Mouse (Mus musculus) kidney, postnatal 36 days (tissue): ENCODE measurements around the gene Spta1.

Experiments
- DNase-seq, 2 experiments: peaks; one replicate each; pipeline ENCODE4 v3.0.0; 2021 to 2022; ENCODE audit warnings: mixed read lengths in 2 of 2

The Spta1 gene

DNA sequence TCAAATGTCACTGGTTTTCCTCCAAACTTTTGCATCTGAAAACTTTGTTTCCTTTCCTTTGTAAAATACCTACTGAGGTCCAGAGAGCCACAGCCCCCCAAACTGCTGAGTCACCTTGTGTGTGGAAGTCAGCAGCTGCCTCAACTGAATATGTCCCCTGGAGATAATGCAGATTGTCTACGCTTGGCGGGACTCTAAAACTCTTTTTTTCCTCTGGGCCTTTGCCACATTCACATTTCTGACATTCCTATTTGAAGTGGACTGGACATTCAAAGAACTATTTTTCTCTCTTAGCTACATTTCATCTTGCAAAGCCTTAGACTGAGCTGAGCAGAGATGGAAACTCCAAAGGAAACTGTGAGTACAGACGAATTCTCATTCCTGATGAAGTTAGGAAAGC lies at the start of gene Spta1:
Spta1 (plus strand) TSS at position 172 of the 400 bp plus-strand sequence.
- no peak for DNase-seq

DNA sequence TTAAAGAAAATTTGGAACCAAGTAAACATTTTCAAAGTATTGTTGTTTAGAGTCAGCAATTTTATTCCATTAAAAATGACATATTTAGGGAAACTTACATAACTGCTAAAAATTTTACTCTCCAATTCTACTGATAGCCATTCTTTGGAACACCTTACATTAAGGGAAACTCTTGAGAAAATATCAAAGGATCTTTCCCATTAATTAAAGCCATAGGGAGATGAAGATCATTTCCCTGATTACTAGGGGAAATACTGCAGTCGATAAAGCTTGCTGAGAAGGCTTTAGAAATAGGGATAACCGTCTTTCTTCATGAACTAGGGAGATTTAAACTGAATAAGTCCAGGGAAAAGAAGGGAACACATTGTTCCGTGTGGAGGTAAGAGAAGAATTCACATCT lies 41.4 kb upstream of the Spta1 start, which contains the start of gene Olfr424:
Olfr424 (plus strand) TSS at position 301 of the 400 bp plus-strand sequence.
- no peak for DNase-seq

DNA sequence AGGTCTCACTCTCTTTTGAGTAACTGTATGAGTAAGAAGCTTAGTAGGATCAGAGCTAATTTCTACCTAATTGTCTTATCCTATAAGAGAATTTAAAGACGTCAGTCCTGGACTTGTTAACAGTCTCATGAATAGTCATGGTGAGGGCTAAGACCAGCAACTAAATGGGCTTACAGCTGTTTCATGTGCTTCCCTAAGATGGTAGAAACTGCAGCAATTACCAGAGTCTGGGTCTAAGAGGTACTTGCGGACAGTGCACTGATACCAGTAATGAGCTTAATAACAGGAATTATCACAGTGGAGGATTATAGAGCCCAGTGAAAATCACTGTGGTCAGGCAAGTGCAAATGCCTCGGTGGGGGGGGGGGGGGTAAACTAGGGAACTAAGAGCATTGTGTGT lies 40.6 kb upstream of the Spta1 start:
- no peak for DNase-seq

DNA sequence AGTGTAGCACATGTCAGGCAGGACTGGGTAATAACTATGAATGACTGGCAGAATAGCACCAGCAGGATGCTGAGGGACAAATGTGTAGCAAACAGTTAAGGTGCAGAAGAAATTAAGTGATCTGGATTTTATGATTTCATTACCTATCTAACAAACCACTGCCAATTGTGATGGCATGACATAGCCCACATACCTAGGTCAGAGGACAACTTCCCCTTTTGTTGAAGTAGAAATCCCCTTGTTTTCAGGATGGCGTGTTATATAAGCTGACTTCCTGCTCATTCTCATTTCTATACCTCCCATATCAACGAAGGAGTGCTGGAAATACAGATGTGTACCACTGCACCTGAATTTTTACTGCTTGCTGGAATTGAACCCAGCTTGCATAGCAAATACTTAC lies 31.2 kb upstream of the Spta1 start:
- DNase-seq, result no peak

DNA sequence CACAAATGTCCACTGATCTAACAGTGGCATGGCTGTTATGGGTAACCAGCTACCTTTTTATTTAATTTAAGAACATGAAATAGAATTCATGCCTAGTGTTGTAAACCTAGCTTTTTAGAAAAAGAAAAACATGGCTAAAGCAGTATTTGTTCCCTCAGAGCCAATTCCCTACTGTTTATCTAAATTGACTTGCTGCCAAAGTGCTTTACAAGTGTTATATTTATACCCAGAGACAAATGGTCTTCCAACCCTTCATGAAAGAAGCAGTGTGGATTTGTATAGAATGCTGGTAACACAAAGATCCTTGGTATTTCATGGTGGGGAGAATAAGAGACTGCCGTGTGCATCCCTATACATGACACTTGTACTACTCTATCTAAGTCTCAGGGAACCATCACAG lies 25.9 kb upstream of the Spta1 start:
- DNase-seq, result no peak

DNA sequence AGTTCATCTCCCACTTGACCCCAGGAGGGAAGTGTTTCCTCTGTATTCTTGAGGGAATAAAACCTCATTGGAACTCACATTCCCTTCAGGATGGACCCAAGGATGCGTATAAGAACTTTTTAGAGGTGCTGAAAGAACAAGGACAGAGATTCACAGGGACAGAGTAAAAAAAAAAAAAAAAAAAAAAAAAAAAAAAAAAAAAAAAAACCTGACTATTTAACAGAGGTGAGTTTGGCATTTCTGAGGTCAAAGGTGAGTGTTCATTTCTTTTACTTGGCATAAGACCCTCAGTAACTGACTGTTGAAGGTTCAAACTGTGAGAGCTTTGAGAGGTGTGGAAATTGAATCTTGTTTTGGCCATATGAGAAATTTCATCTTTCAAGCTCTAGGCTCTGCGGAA lies 23.3 kb upstream of the Spta1 start:
- no peak for DNase-seq

DNA sequence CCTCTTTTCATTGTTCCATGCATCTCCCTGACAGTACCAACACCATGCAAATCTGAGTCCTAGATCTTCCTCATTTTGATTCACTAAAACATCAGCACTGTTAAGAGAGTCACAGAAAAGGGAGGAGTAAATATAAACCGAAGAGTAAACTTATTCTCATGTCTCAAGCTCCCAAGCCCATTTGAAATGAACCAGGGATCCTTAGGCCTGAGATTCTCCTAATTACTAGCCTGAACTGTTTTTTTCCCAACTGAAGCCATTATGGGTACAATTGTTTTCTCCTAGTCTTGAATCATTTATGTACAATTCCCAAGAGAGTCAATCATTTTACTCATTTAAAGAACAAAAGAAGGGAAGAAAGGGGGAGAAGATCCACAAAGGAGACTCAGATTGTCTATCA lies 17.2 kb upstream of the Spta1 start, which contains the start of gene Olfr420:
Olfr420 (plus strand) TSS at position 301 of the 400 bp plus-strand sequence.
- no peak for DNase-seq

DNA sequence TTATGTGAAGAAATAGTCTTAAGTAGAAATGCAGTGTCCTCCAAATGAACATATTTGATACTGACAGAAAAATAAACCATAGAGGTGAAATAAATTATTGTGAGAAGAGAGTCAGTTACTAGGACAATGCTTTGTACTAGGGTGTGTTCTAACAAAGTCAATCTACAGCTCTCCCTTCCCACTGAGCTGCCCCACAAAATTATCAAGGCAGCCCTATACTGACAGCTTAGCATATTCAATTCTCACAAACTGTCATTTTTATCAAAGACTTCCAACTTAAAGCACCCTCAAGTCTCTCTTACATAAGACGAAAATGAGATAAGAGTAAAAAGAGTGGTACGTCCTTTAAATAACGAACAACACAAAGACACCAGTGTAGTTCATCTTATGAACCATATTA lies 15.0 kb upstream of the Spta1 start:
- DNase-seq, result no peak

DNA sequence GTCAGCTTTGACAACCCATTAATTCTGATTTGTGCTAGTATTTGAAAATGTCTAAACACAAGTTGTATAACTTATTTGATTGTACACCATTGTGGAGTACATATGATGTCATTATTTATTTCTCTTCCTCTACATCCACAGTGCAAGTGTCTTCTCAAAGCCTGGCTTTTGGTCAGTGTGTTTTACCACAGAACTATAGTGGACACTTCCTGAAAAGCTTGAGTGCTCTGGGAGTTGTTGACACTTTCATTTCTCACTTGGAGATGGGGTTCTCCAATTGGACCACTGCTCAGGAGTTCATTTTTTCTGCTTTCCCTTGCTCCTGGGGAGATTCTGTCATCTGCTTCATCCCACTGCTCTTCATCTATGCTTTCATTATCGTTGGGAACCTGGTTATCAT lies 14.1 kb upstream of the Spta1 start:
- DNase-seq, result no peak

DNA sequence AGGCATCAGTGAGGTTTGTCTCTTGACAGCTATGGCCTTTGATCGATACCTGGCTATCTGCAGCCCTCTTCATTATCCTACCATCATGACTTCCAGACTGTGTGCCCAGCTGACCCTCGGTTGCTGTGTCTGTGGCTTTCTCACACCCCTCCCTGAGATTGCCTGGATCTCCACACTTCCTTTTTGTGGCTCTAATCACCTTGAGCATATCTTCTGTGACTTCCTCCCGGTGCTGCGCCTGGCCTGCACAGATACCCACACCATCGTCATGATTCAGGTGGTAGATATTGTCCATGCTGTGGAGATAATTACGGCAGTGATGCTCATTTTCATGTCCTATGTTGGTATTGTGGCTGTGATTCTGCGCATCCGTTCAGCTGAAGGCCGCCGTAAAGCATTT lies 13.5 kb upstream of the Spta1 start:
- DNase-seq, result no peak

DNA sequence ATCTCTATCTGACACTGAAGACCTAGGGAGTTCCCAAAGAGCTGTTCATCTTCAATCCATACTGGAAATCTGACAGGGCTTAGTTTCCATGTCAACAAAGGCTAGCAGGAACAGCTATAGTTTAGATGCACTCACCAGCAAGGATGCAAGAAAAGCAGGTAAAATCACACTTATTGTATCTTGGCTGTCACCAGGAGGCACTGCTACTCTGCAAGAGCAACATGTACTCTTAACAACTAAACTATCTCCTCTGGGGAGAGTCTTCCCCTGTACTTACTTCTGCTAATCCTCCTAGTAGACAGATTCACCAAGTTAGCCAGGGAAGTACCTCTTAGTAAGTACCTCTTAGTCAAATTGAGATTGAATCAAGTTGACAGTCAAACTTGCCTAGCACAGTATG lies 3.6 kb upstream of the Spta1 start:
- peak in 1 of 2 experiments; percentile 2 for DNase-seq

DNA sequence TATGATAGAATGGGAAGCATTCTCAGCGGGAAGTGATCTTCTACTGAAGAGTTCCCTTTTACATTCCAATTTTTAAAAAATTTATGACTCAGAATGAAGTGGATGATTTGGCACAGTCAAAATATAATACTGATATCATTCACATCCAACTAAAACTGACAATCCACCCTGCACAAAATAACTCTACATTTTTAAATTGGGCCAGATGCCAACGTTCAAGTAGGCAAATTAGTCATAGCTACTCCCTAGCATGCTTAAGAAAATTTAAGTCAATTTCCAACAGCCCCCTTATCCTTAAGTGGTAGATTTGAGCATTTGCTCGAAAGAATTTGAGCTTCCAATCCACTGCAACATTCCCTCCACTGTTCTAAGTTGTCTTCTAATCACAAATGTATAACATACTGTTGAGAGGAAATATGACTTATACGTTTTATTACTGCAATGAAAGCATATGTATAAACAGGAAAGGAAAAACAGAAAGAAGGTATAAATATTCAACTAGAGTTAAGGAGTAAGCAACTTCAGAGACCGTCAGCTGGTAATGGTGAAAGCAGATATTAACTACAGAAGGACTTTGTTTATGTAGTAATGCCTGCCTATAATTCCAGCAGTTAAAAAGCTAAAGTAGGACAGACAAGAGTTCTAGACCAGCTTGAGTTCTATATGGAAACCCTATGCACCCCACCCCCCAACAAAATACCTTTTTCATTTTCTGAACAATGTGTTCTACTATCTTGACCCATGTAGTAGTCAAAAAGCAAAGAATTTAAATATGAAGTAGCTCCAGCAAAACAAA lies 1.7 kb upstream of the Spta1 start:
- no peak for DNase-seq

DNA sequence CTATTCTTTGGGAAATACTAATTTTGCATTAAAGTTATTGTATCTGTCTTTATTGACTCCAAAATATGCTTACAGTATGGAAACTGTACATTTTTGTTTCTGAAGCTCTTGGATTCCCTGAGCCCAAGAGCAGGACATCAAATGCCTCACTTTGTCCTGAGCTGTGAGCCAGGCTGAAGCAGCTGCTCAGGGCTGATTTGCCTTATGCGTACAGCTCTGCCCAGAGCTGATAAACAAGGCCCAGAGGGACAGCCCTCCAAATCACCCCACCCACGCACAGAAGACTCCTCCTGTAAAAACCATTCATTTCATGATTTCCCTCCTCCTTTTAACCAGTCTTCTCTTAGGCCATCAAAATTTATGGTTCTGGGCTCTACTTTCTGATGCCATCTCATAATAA lies 1.0 kb upstream of the Spta1 start:
- no peak for DNase-seq

DNA sequence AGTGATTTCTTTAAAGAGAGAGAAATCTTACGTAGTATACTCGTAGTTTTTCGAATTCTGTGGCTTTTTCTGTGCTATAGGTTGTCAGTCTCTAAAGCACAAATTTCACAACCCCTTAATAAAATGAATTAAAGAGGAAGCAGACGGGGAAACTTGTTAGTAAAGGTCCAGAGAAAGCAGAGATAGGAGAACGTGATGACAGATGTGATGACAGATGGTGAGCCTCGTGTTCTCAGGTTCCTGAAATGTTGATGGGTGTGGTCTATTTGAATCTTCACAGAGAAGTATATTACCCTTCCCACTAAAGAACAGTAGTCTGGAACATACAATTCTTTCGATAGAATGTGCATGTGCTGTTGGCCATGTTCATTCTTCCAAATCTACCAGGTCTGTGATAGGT lies 32.1 kb downstream of the Spta1 start:
- DNase-seq, result no peak

DNA sequence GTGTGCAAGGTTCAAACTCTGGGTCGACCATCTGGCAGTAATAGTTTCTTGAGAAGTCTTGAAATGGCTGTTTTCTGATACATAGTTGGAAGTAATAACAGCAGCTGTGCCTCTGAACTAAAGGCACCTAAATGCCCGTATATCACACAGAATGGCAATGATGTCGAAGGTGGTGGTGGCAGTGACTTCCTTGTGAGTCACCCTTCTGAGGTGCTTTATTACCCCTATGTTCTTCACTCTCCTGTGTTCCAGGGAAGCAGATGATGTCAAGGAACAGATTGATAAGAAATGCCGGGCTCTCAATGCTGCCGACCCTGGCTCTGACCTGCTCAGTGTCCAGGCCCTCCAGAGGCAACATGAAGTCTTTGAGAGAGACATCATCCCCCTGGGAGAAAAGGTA lies 39.7 kb downstream of the Spta1 start:
- DNase-seq, result no peak

DNA sequence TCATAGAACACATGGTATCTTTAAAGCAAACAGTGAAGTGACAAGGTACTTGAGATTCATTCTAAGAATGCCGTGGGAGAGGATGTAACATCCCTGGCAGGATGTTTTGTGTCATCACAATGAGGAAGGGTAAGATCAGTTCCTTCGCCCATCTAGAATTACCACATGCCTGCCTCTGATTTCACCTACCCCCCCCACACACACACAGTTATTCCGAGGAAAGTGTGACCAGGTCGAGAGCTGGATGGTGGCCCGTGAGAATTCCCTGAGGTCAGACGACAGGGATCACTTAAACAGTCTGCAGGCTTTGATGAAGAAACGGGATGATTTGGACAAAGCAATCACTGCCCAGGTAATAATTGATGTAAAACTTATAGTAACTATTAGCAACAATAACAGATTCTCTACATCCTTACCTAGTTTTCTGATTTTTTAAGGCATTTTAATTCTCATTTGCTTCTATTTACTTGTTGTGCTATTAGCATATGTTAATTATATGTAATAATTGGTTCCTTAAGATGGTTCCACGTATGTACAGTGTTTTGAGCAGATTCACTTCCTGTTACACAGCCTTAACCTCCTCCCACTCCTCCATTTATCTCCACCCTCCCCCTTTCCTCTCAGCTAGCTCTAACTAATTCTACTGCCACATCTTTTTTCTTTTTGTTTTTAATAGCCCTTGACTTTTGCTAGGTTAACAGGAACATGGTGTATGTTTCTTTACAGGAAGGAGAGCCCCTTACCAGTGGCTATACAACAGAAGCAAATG lies 42.9 kb downstream of the Spta1 start:
- DNase-seq, result no peak

DNA sequence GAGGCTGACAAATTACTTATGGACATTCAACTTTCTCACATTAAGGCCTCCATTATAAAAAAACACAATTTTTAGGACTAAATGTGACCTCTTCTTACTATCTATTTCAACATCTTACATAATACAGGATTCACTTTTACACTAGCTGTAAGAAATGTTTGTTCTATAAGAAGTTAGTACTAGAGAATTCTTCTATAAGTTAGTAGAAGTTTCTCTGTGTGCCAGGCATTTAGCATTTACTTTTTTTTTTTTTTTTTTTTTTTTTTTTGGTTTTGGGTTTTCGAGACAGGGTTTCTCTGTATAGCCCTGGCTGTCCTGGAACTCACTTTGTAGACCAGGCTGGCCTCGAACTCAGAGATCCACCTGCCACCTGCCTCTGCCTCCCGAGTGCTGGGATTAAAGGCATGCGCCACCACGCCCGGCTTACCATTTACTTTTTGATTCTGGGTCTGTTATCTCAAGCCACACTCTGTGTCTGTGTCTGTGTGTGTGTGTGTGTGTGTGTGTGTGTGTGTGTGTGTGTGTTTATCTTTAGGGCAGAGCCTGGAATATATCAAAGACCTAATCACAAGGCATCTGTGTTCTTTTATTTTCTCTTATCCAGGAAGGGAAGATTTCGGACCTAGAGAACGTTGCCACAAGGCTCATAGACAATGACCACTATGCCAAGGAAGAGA lies 44.1 kb downstream of the Spta1 start:
- DNase-seq, result no peak

DNA sequence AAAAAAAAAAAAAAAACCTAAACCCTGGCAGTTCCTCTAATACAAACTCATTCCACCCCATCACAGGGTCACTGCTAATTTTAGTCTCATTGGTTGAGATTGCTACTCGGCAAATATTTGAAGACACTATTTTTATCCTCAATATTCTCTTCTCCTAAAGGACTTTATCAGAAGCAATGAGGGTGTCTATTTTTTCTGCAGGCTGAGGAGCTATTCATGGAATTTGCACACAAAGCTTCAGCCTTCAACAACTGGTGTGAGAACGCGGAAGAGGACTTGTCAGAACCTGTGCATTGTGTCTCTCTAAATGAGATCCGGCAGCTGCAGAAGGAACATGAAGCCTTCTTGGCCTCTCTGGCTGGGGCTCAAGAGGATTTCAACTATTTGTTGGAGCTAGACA lies 67.3 kb downstream of the Spta1 start:
- DNase-seq, result no peak

DNA sequence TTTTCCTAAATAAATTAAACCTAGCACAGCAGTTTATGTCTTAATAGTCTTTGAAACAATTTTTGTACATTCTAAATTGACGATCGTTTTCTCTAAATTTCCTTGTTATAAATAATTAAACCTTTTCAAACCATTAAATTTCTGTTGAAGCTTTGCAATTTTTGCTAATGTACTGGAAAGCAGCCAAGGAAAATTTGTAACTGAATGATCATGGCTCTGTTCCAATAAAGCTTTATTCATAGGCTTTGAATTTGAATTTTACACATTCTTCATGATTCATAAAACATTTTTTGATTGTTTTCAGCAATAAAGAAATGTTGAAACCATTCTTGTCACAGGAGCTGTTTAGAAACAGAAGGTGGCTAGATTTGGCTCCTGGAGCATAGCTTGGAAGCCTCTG lies 72.0 kb downstream of the Spta1 start:
- no peak for DNase-seq

DNA sequence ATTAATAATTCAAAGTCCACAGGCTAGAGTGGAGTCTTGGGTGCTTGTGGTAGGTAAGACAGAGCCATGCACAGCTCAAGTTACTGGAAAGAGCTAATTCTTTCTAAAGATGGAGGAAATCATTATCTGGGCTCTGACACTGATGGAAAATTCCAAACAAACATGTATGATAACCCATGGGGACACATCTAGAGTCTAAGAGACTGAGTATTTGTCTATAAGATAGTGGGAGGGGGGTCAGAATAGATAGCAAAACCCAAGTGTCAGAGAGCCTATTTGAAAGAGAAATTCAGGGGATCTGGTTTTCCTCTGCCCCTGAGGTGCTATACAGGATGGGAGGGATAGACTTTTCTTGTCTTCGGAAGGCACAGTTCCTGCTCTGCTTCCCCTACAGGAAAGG lies 73.5 kb downstream of the Spta1 start:
- DNase-seq, result no peak

DNA sequence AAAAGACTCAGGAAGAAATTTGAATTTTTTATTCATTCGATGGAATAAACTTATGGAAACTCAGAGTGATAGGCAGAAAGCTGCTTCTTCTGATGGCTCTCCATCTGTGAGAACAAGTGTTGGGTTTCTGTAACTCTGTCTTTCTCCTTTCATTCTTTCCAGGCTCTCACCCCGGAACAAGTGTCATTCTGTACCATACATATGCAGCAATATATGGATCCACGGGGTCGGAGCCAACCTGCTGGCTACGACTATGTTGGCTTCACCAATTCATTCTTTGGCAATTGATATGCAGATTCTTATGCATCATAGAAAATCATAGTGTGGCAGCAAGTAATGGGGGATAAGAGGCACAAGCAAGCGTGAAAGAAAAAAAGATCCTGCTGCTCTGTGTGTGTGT lies 74.6 kb downstream of the Spta1 start:
- DNase-seq, result no peak

DNA sequence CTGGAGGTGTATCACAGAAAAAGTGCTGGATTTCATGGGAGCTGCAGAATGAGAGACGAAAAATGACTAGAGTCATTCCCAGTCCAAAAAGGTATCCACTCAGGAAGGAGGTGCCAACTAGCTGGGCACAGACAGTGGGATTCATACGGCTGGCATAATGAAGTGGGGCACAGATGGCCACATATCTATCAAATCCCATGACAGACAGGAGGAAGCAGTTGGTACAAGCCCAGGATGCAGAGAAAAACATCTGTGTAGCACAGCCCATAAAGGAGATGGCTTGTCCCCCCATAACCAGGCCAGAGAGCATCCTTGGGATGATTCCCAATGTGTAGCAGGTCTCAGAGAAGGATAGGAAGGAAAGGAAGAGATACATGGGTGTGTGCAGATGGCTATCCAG lies 77.8 kb downstream of the Spta1 start:
- no peak for DNase-seq

DNA sequence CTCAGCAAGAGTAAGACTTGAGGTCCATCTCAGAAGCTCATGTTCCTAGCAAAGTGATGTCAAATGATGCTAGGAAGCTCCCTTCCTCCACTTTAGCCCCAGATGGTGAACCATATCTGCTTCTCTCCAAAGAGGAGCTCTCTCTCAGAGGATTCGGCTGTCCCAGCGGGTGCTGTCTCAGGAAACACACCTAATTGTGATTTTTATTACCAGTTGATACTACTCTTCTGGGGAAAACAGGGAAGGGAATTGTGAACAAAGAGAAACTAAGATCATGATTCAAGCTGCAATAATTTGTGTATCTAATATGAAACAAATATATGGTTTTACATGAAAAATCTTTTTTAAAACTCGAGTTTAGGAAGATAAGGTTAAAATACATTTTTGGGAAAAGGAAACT lies 79.4 kb downstream of the Spta1 start, which contains the start of gene Olfr419:
Olfr419 (minus strand) TSS at position 101 of the 400 bp plus-strand sequence.
- no peak for DNase-seq

DNA sequence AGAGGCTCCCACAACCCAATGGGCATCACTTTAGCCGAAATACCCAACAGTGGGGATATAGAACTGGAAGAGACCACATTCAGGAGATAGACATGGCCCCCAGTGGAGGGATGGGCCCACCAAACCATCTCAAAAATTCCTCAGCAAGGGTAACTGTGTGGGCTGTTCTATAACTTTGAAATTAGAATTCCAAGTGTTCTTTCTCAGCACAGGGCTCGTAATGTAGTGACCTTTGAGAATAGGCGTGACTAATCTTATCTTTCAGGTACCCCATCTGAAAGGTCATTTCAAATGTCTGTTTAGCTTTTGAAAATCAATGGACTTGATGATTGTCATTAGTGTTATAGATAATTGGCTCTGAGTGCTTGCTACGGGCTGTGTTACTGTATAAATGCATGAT lies 95.2 kb downstream of the Spta1 start:
- DNase-seq, result no peak
